Mouse (Mus musculus) MEL (cell line): Measurements from ENCODE around the gene Trim14. TPM values are rescaled to one million over a fixed set of nuclear protein-coding genes. Genes with fewer than 3 reads are reported as not detected.

Experiments used
- DNase-seq: peaks from one replicate; pipeline ENCODE4 v3.0.0; 2011; ENCODE audit warnings: low read depth, low spot score
- H3K27ac ChIP-seq: 2 replicates; pipeline ENCODE4 v1.5.1; 2012; ENCODE audit warnings: low read depth, mild to moderate bottlenecking, control low read depth, low read length, moderate library complexity; ENCODE audit not compliant: control insufficient read depth
- H3K27me3 ChIP-seq, 2 experiments: fragments of 150-350 bp in 1 of 2; sonication (generic) in 1 of 2; 2 replicates each; pipeline ENCODE4 v1.6.1; 2012; ENCODE audit warnings: low read length in 2 of 2, mild to moderate bottlenecking in 2 of 2, improper control_type of control experiment in 1 of 2, moderate library complexity in 1 of 2; ENCODE audit not compliant: insufficient read depth in 2 of 2, control insufficient read depth in 1 of 2
- H3K36me3 ChIP-seq, 2 experiments: 2 replicates each; pipeline ENCODE4 v1.6.1; 2012 to 2014; ENCODE audit warnings: low read length in 2 of 2, improper control_type of control experiment in 1 of 2, inconsistent platforms in 1 of 2, mild to moderate bottlenecking in 1 of 2; ENCODE audit not compliant: insufficient read depth in 2 of 2, control insufficient read depth in 1 of 2
- H3K4me1 ChIP-seq, 2 experiments: fragments of 150-350 bp in 1 of 2; sonication (generic) in 1 of 2; 2 replicates each; pipeline ENCODE4 v1.6.1; 2012; ENCODE audit warnings: low read length in 2 of 2, improper control_type of control experiment in 1 of 2, mild to moderate bottlenecking in 1 of 2; ENCODE audit not compliant: insufficient read depth in 2 of 2, control insufficient read depth in 1 of 2
- H3K4me3 ChIP-seq, 2 experiments: fragments of 150-350 bp in 1 of 2; sonication (generic) in 1 of 2; 2 replicates each; pipeline ENCODE4 v1.5.1; 2012; ENCODE audit warnings: low read depth in 2 of 2, low read length in 2 of 2, mild to moderate bottlenecking in 2 of 2, moderate library complexity in 2 of 2, control low read depth in 1 of 2, improper control_type of control experiment in 1 of 2; ENCODE audit not compliant: control insufficient read depth in 1 of 2, insufficient read depth in 1 of 2
- H3K79me2 ChIP-seq: 2 replicates; pipeline ENCODE4 v1.6.1; 2012; ENCODE audit warnings: mild to moderate bottlenecking, low read length, moderate library complexity; ENCODE audit not compliant: control insufficient read depth, poor library complexity, insufficient read depth
- H3K9ac ChIP-seq: 2 replicates; pipeline ENCODE4 v1.6.1; 2012; ENCODE audit warnings: low read depth, mild to moderate bottlenecking, control low read depth, low read length, moderate library complexity; ENCODE audit not compliant: control insufficient read depth, poor library complexity, severe bottlenecking
- H3K9me3 ChIP-seq: fragments of 150-350 bp; sonication (generic); replicated peaks from 2 replicates; pipeline ENCODE4 v1.6.1; 2012; ENCODE audit warnings: mild to moderate bottlenecking, low read length, improper control_type of control experiment, moderate library complexity; ENCODE audit not compliant: insufficient read depth
- CTCF ChIP-seq, 3 experiments: IDR thresholded peaks in 2 of 3; conservative IDR thresholded peaks in 1 of 3; 2 replicates each; pipeline ENCODE4 v1.5.1; 2011 to 2012; ENCODE audit warnings: low read length in 3 of 3, low read depth in 2 of 3, mild to moderate bottlenecking in 2 of 3, improper control_type of control experiment in 1 of 3, inconsistent platforms in 1 of 3, mixed read lengths in 1 of 3, moderate library complexity in 1 of 3; ENCODE audit not compliant: control insufficient read depth in 1 of 3, insufficient read depth in 1 of 3, poor library complexity in 1 of 3, severe bottlenecking in 1 of 3
- E2F4 ChIP-seq: IDR thresholded peaks from 2 replicates; pipeline ENCODE4 v1.6.1; 2011; ENCODE audit warnings: low read depth, low read length, improper control_type of control experiment, borderline replicate concordance
- ELF1 ChIP-seq: IDR thresholded peaks from 2 replicates; pipeline ENCODE4 v1.6.1; 2014; ENCODE audit warnings: low read depth, mild to moderate bottlenecking, inconsistent platforms, low read length, improper control_type of control experiment, moderate library complexity
- EP300 ChIP-seq, 2 experiments: IDR thresholded peaks; 2 replicates each; pipeline ENCODE4 v1.6.1; 2011; ENCODE audit warnings: improper control_type of control experiment in 2 of 2, low read length in 2 of 2, low read depth in 1 of 2, mild to moderate bottlenecking in 1 of 2
- ETS1 ChIP-seq: IDR thresholded peaks from 2 replicates; pipeline ENCODE4 v1.6.1; 2012; ENCODE audit warnings: low read depth, mild to moderate bottlenecking, inconsistent platforms, low read length, improper control_type of control experiment, moderate library complexity
- GATA1 ChIP-seq: IDR thresholded peaks from 2 replicates; pipeline ENCODE4 v1.6.1; 2011; ENCODE audit warnings: low read depth, low read length, improper control_type of control experiment
- HCFC1 ChIP-seq: IDR thresholded peaks from 2 replicates; pipeline ENCODE4 v1.6.1; 2012; ENCODE audit warnings: low read depth, mild to moderate bottlenecking, inconsistent platforms, low read length, improper control_type of control experiment, moderate library complexity
- MAFK ChIP-seq: IDR thresholded peaks from 2 replicates; pipeline ENCODE4 v1.6.1; 2011; ENCODE audit warnings: low read depth, mild to moderate bottlenecking, low read length, improper control_type of control experiment, borderline replicate concordance
- MAX ChIP-seq: IDR thresholded peaks from 2 replicates; pipeline ENCODE4 v1.6.1; 2011; ENCODE audit warnings: low read length, improper control_type of control experiment
- MEF2A ChIP-seq: IDR thresholded peaks from 2 replicates; pipeline ENCODE4 v1.6.1; 2014; ENCODE audit warnings: low read depth, mild to moderate bottlenecking, inconsistent platforms, low read length, improper control_type of control experiment; ENCODE audit not compliant: poor library complexity, insufficient replicate concordance, severe bottlenecking; ENCODE audit errors: extremely low read depth
- MYB ChIP-seq: IDR thresholded peaks from 2 replicates; pipeline ENCODE4 v1.6.1; 2011; ENCODE audit warnings: mild to moderate bottlenecking, low read depth, low read length, improper control_type of control experiment
- NRF1 ChIP-seq: IDR thresholded peaks from 2 replicates; pipeline ENCODE4 v1.6.1; 2014; ENCODE audit warnings: low read depth, mild to moderate bottlenecking, inconsistent platforms, low read length, improper control_type of control experiment, moderate library complexity; ENCODE audit not compliant: poor library complexity, insufficient read depth, severe bottlenecking
- POLR2A ChIP-seq, 2 experiments: IDR thresholded peaks; 2 replicates each; pipeline ENCODE4 v1.6.1; 2011 to 2012; ENCODE audit warnings: low read length in 2 of 2, mild to moderate bottlenecking in 2 of 2, control low read depth in 1 of 2, improper control_type of control experiment in 1 of 2, low read depth in 1 of 2, moderate library complexity in 1 of 2; ENCODE audit not compliant: control insufficient read depth in 1 of 2, insufficient read depth in 1 of 2, poor library complexity in 1 of 2
- POLR2AphosphoS2 ChIP-seq: IDR thresholded peaks from 2 replicates; pipeline ENCODE4 v1.6.1; 2011; ENCODE audit warnings: low read length, improper control_type of control experiment
- RCOR1 ChIP-seq: IDR thresholded peaks from 2 replicates; pipeline ENCODE4 v1.6.1; 2012; ENCODE audit warnings: low read depth, mild to moderate bottlenecking, inconsistent platforms, low read length, improper control_type of control experiment
- SIN3A ChIP-seq: IDR thresholded peaks from 2 replicates; pipeline ENCODE4 v1.6.1; 2012; ENCODE audit warnings: low read length, improper control_type of control experiment, inconsistent platforms
- SMC3 ChIP-seq: IDR thresholded peaks from 2 replicates; pipeline ENCODE4 v1.6.1; 2011; ENCODE audit warnings: low read depth, low read length, improper control_type of control experiment
- TAL1 ChIP-seq: IDR thresholded peaks from 2 replicates; pipeline ENCODE4 v1.6.1; 2012; ENCODE audit warnings: mild to moderate bottlenecking, inconsistent platforms, low read length, moderate library complexity, mixed read lengths
- TCF12 ChIP-seq: IDR thresholded peaks from 2 replicates; pipeline ENCODE4 v1.6.1; 2014; ENCODE audit warnings: low read depth, mild to moderate bottlenecking, inconsistent platforms, low read length, improper control_type of control experiment, moderate library complexity
- USF1 ChIP-seq: IDR thresholded peaks from 2 replicates; pipeline ENCODE4 v1.6.1; 2014; ENCODE audit warnings: low read depth, mild to moderate bottlenecking, inconsistent platforms, low read length, improper control_type of control experiment, moderate library complexity
- ZKSCAN1 ChIP-seq: IDR thresholded peaks from 2 replicates; pipeline ENCODE4 v1.6.1; 2012; ENCODE audit warnings: low read depth, mild to moderate bottlenecking, inconsistent platforms, low read length, improper control_type of control experiment, moderate library complexity
- ZNF384 ChIP-seq: IDR thresholded peaks from 2 replicates; pipeline ENCODE4 v1.6.1; 2012; ENCODE audit warnings: low read depth, mild to moderate bottlenecking, inconsistent platforms, low read length, improper control_type of control experiment
- polyA plus RNA-seq, 2 experiments: library from polyadenylated mRNA; stranded (reverse) in 1 of 2; unstranded in 1 of 2; fragments of >175 nt in 1 of 2; fragments of >200 nt in 1 of 2; gene quantifications; 2 replicates each; pipeline versions ENCODE4 v1.2.1 to v1.2.4; 2012; ENCODE audit warnings: low replicate concordance in 2 of 2, low read depth in 1 of 2; ENCODE audit not compliant: insufficient read length in 2 of 2, insufficient read depth in 1 of 2, missing spikeins in 1 of 2
- total RNA-seq: library from RNA; depleted of rRNA; stranded (reverse); fragments of 300-350 nt; gene quantifications from 2 replicates; pipeline ENCODE4 v1.2.3, GENCODE M21; 2012

The Trim14 gene
- total and polyA plus RNA-seq, 3 experiments: 1.1 to 5.1 TPM; not detected in 1

GRCm38 (mm10) chr4:46553864-46554263 is 17.9 kb upstream of the Trim14 start:
- Histone ChIP-seq H3K27me3 (no peaks in the 10 kb centered on the region), H3K9ac (no peak overlapping the region), H3K4me1 (peaks cover 17 to 45% of the 10 kb centered on the region in 2 experiments), H3K79me2 (no peaks in the 10 kb centered on the region), H3K4me3 (no peak overlapping the region)
- peak; percentile 60 for DNase-seq
- TF ChIP-seq ELF1 (peak; percentile 53; the same call in 1 of the 2 replicates), SIN3A (no peak), HCFC1 (peak; percentile 56), MYB (no peak), GATA1 (peak; percentile 29; the same call in 1 of the 2 replicates), ETS1 (0 out of 2 replicates have a peak, but pooled peaks have one; percentile 23), EP300 (IDR thresholded peaks at IDR 0.05; ENCODE audit: low read depth in 1 of 2, low read length in 2 of 2) (peak in 1 of 2 experiments; percentile 2; a peak in 1 of 4 replicates)
- TF ChIP-seq, all 39 proteins: peak for 5
- no peaks in the 10 kb centered on the region for H3K9me3 ChIP-seq
- peaks cover 0 to 16% of the 10 kb centered on the region in 2 experiments; a peak in 2 of 4 replicates for H3K36me3 ChIP-seq
- H3K27ac ChIP-seq: peak overlapping the region; percentile 48

- no peaks in the 10 kb centered on the region for H3K79me2 ChIP-seq
- no peak overlapping the region for H3K9ac ChIP-seq
- DNase-seq: no peak
- peaks cover 17 to 37% of the 10 kb centered on the region in 2 experiments for H3K4me1 ChIP-seq
- H3K36me3 ChIP-seq: peaks cover 0 to 16% of the 10 kb centered on the region in 2 experiments; a peak in 2 of 4 replicates
- H3K27me3 ChIP-seq: no peaks in the 10 kb centered on the region
- H3K4me3 ChIP-seq: no peak overlapping the region
- TF ChIP-seq POLR2A (IDR thresholded peaks at IDR 0.05; ENCODE audit: control insufficient read depth in 1 of 2, insufficient read depth in 1 of 2, low read depth in 1 of 2, low read length in 2 of 2, poor library complexity in 1 of 2) (no peak), EP300 (IDR thresholded peaks at IDR 0.05; ENCODE audit: low read depth in 1 of 2, low read length in 2 of 2) (no peak), RCOR1 (no peak), ZNF384 (no peak)
- TF ChIP-seq, all 39 proteins: peak for 0
- no peaks in the 10 kb centered on the region for H3K9me3 ChIP-seq
- no peak overlapping the region for H3K27ac ChIP-seq
Observed at GRCm38 (mm10) chr4:46550406-46550805, 14.5 kb upstream of the Trim14 start.

GRCm38 (mm10) chr4:46549979-46550378 is 14.0 kb upstream of the Trim14 start:
- peaks cover 17 to 36% of the 10 kb centered on the region in 2 experiments for H3K4me1 ChIP-seq

More at GRCm38 (mm10) chr4:46549979-46550378, 14.0 kb upstream of the Trim14 start:
- H3K27ac ChIP-seq: no peak overlapping the region
- DNase-seq: no peak
- H3K27me3 ChIP-seq: no peaks in the 10 kb centered on the region
- no peaks in the 10 kb centered on the region for H3K9me3 ChIP-seq
- no peak overlapping the region for H3K9ac ChIP-seq
- no peaks in the 10 kb centered on the region for H3K79me2 ChIP-seq
- TF ChIP-seq USF1: no peak
- TF ChIP-seq TAL1: no peak
- no peak for TF ChIP-seq POLR2AphosphoS2
- TF ChIP-seq E2F4: no peak
- no peak for TF ChIP-seq GATA1
- no peak for TF ChIP-seq NRF1
- TF ChIP-seq HCFC1: no peak
- TF ChIP-seq MAX: no peak
- no peak for TF ChIP-seq MEF2A
- TF ChIP-seq TCF12: no peak
- TF ChIP-seq ZKSCAN1: no peak
- no peak for TF ChIP-seq MAFK
- no peak for TF ChIP-seq CTCF (IDR thresholded peaks at IDR 0.05 in 2 of 3, conservative IDR thresholded peaks at IDR 0.05 in 1 of 3; ENCODE audit: control insufficient read depth in 1 of 3, insufficient read depth in 1 of 3, low read depth in 2 of 3, low read length in 3 of 3, poor library complexity in 1 of 3, severe bottlenecking in 1 of 3)
- TF ChIP-seq SMC3: no peak
- no peak for TF ChIP-seq ETS1
- TF ChIP-seq, all 39 proteins: peak for 0
- peaks cover 0 to 16% of the 10 kb centered on the region in 2 experiments; a peak in 2 of 4 replicates for H3K36me3 ChIP-seq
- H3K4me3 ChIP-seq: no peak overlapping the region
